Mouse (Mus musculus): Measurements from ENCODE around the gene Olfr987.
"Not testable (repeated sequence)": the region's sequence is repeated elsewhere in the genome, so short reads cannot be mapped to it uniquely, and the experiment has no call there.

Olfr987 gene

DNA sequence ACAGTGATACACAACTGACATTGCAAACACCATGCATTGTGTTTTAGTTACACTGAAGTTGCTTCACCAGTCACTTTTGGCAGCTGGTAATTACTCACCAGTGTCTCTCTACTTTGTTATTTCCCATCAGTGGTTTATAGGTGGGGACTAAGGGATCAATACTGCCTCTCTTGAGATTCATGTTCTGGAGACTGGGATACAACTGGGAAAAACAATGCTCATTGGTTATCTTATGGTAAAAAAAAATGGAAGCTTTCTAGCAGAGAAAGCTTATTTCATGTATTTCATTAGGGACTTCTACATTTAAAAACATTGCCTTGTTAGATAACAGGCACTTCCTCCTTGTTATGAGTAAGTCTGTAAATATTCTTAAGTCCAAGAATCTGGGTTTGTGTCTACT is at the start of gene Olfr987:
TSS of gene Olfr987 (minus strand) at position 101 of the 400 bp plus-strand sequence.
- DNase-seq (ENCODE audit: low spot score in 2 of 2) = not testable (repeated sequence)

DNA sequence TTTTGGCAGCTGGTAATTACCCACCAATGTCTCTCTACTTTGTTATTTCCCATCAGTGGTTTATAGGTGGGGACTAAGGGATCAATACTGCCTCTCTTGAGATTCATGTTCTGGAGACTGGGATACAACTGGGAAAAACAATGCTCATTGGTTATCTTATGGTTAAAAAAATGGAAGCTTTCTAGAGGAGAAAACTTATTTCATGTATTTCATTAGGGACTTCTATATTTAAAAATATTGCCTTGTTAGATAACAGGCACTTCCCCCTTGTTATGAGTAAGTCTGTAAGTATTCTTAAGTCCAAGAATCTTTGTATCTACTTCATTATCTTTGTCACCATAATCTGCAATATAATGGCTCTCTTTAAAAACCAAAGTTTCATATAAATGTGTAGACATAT is 24.0 kb upstream of the Olfr987 start, which contains the start of gene Olfr988:
TSS of gene Olfr988 (minus strand) at position 101 of the 400 bp plus-strand sequence.
- DNase-seq (ENCODE audit: low spot score in 2 of 2) = not testable (repeated sequence)

- DNase-seq (ENCODE audit: low spot score in 2 of 2) = no peak
Measured at GRCm38 (mm10) chr2:85339972-85340371, 857 bp upstream of the Olfr987 start.

DNA sequence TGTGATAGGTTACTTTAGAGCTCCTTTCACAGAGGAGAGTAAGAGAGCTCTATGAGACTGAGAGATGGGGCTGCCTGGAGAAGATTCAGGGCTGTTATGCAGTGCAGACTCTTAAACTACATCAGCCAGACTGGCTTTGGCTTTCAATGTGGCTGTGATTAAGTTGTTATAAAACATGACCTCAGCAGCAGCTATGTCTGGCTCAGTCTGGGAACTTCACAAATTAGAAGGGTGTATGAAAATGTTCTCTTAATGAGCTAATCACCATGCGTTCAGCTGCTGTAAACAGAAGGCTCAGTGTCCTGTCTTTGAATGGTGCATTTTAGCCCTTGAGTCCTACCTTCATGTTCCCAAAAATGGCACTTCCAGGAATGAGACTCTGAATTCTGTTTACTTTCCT is 20.0 kb downstream of the Olfr987 start:
- no peak for DNase-seq (ENCODE audit: low spot score in 2 of 2)

- no peak for DNase-seq (ENCODE audit: low spot score in 2 of 2)
Measured at GRCm38 (mm10) chr2:85285406-85285805, 53.7 kb downstream of the Olfr987 start.

GRCm38 (mm10) chr2:85284626-85285025 is 54.5 kb downstream of the Olfr987 start:
- DNase-seq (ENCODE audit: low spot score in 2 of 2) = peak; percentile 73 to 90

GRCm38 (mm10) chr2:85283631-85284466 is 55.3 kb downstream of the Olfr987 start:
- no peak for DNase-seq (ENCODE audit: low spot score in 2 of 2)

DNA sequence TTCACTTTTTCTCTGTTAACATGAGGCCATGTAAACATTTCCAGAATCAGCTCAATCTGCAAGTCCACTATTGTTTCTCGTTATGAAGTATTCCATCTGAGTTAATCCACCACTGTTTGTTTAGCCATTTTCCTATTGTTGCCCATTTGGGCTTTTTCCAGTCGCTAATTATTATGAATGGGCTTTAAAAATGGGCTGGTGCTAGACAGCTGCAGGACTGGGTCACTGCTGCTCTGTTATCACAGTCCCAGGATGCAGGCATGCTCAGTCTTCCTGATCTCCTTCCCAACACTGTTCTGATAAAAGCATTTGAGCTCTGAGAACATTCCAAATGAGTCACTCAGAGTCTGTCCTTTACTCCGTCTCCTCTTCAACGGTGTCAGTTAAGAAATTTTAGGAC is 58.1 kb downstream of the Olfr987 start:
- DNase-seq (ENCODE audit: low spot score in 2 of 2) = no peak

All from frontal cortex, postnatal 36 days (tissue).